8 mouse cellular contexts compared by ENCODE assay signal in genomic region chr13:76098493-76099303, GRCm38 (mm10). TPM values are rescaled to one million over a fixed set of nuclear protein-coding genes. Genes with fewer than 3 reads are reported as not detected.
DNase-seq lines count a peak whose midpoint lies in the region; ATAC-seq and TF ChIP-seq lines count a peak whose summit lies in the region.

TSS of gene Arsk (minus strand) at chr13:76098660.
TSS of gene Ttc37 (plus strand) at chr13:76098734.

- peak; percentile 92 for ATAC-seq in common myeloid progenitor, adult 5-6 weeks (replicated peaks; ENCODE audit: low read depth, poor library complexity, severe bottlenecking)
- ATAC-seq in hindbrain, postnatal 0 days = peak; percentile 98
- ATAC-seq in megakaryocyte, adult 5-6 weeks (ENCODE audit: poor library complexity, severe bottlenecking) = peak; percentile 87

- peak within 1 kb of the TSS; percentile 77 for H3K4me2 ChIP-seq in hindbrain, postnatal 0 days (ENCODE audit: low read depth, low read length)

- DNase-seq in ZHBTc4 (ENCODE audit: low read depth, low spot score) = peak; percentile 98
- peak; percentile 97 for DNase-seq in gastrocnemius, adult 2 months
- DNase-seq in hindbrain, postnatal 0 days (ENCODE audit: low spot score) = peak; percentile 98
- peak; percentile 91 to 92 for DNase-seq in left cerebral cortex, adult 2 months (ENCODE audit: extremely low spot score in 1 of 2, low spot score in 2 of 2)
- DNase-seq in right cerebral cortex, adult 2 months (ENCODE audit: low spot score in 2 of 2) = peak; percentile 94 to 95
- DNase-seq in urinary bladder, postnatal 14 days (ENCODE audit: low spot score) = peak; percentile 95

- H3K4me3 ChIP-seq in gastrocnemius, adult 2 months = peak within 1 kb of the TSS; percentile 83
- peak within 1 kb of the TSS; percentile 77 for H3K4me3 ChIP-seq in hindbrain, postnatal 0 days (ENCODE audit: low read length)
- H3K4me3 ChIP-seq in left cerebral cortex, adult 2 months = peak within 1 kb of the TSS; percentile 94

- peak within 1 kb of the TSS; percentile 94 for H3K27ac ChIP-seq in gastrocnemius, adult 2 months
- H3K27ac ChIP-seq in hindbrain, postnatal 0 days = peak within 1 kb of the TSS; percentile 68
- H3K27ac ChIP-seq in left cerebral cortex, adult 2 months = peak within 1 kb of the TSS; percentile 86

- H3K36me3 ChIP-seq in hindbrain, postnatal 0 days (ENCODE audit: insufficient read depth, low read length) = no peaks in the 10 kb centered on the region

- under 1% methylated on average over 34 of the region's 34 CpGs for WGBS in hindbrain, postnatal 0 days

- H3K9ac ChIP-seq in hindbrain, postnatal 0 days (replicated peaks; ENCODE audit: low read length) = peak within 1 kb of the TSS; percentile 67

- intact Hi-C loops in gastrocnemius, adult 2 months (cut with DNase I) = loop anchor here (2.0 kb wide), 2 partner anchors 80 to 156 kb away; partner anchors contain the start of genes Rfesd and Rhobtb3
- intact Hi-C loops in left cerebral cortex, adult 2 months (cut with DNase I) = loop anchor here (5.0 kb wide), 1 partner anchor 156 kb away; the partner anchor contains the start of gene Rhobtb3

- TF ChIP-seq CTCF in gastrocnemius, adult 2 months (IDR thresholded peaks at IDR 0.05) = no peak
- TF ChIP-seq CTCF in hindbrain, postnatal 0 days (IDR thresholded peaks at IDR 0.05; ENCODE audit: low read depth) = no peak
- no peak for TF ChIP-seq CTCF in left cerebral cortex, adult 2 months (IDR thresholded peaks at IDR 0.05)

- no peaks in the 10 kb centered on the region for H3K9me3 ChIP-seq in hindbrain, postnatal 0 days (ENCODE audit: low read length)

- H3K4me1 ChIP-seq in hindbrain, postnatal 0 days (ENCODE audit: insufficient read depth, low read length) = peaks cover 4% of the 10 kb centered on the region; the same call in 1 of the 2 replicates

- no peaks in the 10 kb centered on the region for H3K27me3 ChIP-seq in hindbrain, postnatal 0 days (ENCODE audit: insufficient read depth, low read length)

RNA-seq across cellular contexts. Expression of gene Arsk, which starts in this region (rescaled TPM):
- 14.1 and 15.0 TPM in 2 replicates for total RNA-seq in common myeloid progenitor, adult 5-6 weeks (2017)
- 1 to 10 TPM; 3.5 to 6.7 TPM for total RNA-seq in gastrocnemius, adult 2 months (2021)
- total RNA-seq in hindbrain, postnatal 0 days (2014; rRNA removed) = 6.7 and 8.7 TPM in 2 replicates
- polyA plus RNA-seq in hindbrain, postnatal 0 days (2015; fragmentation: Nextera tagmentation; extraction: Ambion mirVana) = 5.1 and 6.3 TPM in 2 replicates
- 1 to 10 TPM; 4.3 to 6.6 TPM for total RNA-seq in left cerebral cortex, adult 2 months (2021)
- total RNA-seq in megakaryocyte, adult 5-6 weeks (2015) = 11.8 and 14.2 TPM in 2 replicates
- 13.5 and 15.2 TPM in 2 replicates for total RNA-seq in megakaryocyte, adult 5-6 weeks (2017)

RNA-seq across cellular contexts. Expression of gene Ttc37, which starts in this region (rescaled TPM):
- total RNA-seq in common myeloid progenitor, adult 5-6 weeks (2017) = 44.8 and 56.8 TPM in 2 replicates
- total RNA-seq in gastrocnemius, adult 2 months (2021) = 10 to 100 TPM; 12.8 to 16.7 TPM
- total RNA-seq in hindbrain, postnatal 0 days (2014; rRNA removed) = 11.3 and 13.5 TPM in 2 replicates
- 5.7 and 6.2 TPM in 2 replicates for polyA plus RNA-seq in hindbrain, postnatal 0 days (2015; fragmentation: Nextera tagmentation; extraction: Ambion mirVana)
- 10 to 100 TPM; 18.6 to 19.6 TPM for total RNA-seq in left cerebral cortex, adult 2 months (2021)
- total RNA-seq in megakaryocyte, adult 5-6 weeks (2015) = 10.0 and 14.1 TPM in 2 replicates
- 16.3 and 23.2 TPM in 2 replicates for total RNA-seq in megakaryocyte, adult 5-6 weeks (2017)

Comparison
In these comparisons a context has a peak if more than half of its experiments do, and no peak if none do; other contexts are left out.
1. Peak in every context shown above with its lines: DNase-seq, ATAC-seq, H3K4me3 ChIP-seq and H3K27ac ChIP-seq.